Mouse (Mus musculus) lung, postnatal 25 days (tissue): Measurements from ENCODE around the gene Pitpnm1.

Experiments used
- DNase-seq: peaks from one replicate; pipeline ENCODE4 v3.0.0; 2022; ENCODE audit warnings: low spot score

Pitpnm1 gene

DNA sequence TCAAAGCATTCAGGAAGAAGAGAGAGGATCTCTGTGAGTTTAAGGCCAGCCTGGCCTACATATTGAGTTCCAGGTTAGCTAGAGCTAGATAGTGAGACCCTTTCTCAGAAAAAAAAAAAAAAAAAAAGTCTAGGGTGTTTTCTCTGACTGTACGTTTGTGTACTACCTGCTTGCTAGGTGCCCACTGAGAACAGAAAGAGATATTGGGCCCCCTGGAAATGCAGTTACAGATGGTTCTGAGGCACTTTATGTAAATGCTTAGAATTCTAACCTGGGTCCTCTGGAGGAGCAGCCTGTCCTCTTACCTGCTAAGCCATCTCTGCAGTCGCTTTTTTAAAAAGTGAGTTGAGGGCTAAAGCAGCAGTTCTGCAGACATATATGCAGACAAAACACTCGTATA is 4.0 kb upstream of the Pitpnm1 start:
- no peak for DNase-seq

DNA sequence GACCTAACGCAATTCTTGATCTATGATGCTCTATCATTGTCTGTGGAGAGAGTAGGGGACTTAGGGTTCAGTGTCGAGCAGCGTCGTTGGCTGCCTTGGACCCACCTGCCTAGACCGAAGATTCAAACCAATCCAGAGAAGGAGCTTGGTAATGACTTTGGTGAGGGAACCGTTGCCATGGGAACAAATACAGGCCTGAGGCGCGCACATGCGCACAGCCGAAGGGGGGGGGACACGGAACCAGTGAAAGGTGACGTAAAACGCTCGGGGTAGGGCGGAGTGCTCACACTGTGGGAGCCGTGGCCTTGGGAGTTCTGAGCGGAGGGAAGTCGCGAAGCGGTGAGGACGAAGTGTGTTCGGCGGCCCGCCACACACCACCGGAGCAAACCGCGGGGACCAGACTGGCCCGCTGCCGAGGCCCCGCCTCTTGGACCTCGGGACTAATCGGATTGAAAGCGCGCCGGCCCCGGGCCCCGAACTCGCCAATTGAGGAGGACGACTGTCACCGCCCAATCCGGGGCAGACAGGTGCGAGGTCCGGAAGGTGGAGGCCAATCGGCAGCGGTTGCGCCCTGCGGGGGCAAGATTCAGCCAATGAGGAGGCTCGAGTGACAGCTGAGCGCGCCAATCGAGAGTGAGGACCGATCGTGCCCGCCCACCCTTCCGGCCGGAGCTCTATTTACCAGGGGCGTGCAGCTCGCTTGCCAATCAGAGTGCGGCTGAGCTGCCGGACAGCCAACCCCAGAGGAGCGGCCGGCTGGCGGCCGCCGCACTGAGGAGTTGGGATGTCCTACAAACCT is 3.0 kb upstream of the Pitpnm1 start, which contains the start of gene Cdk2ap2:
Gene Cdk2ap2 (plus strand): TSS at position 541 of the 799 bp plus-strand sequence.
- peak; percentile 100 for DNase-seq

DNA sequence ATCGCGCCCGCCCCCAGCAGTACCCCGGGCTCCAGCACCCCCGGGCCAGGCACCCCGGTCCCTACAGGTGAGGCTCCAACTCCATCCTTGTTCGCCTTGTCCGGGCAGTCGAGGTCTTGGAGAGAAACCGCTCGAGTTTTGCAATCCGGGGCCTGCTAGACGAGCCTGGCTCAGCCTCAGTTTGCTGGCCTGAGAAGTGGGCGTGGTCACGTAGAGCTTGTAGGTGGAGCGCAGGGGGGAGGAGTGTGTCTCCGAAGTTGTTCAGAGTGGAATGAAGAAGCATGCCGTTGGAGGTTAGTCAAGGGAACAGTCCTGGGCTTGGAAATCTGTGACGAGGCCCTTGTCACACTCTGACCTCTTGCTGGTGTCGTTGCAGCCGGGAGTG is 2.4 kb upstream of the Pitpnm1 start:
- peak; percentile 91 for DNase-seq

DNA sequence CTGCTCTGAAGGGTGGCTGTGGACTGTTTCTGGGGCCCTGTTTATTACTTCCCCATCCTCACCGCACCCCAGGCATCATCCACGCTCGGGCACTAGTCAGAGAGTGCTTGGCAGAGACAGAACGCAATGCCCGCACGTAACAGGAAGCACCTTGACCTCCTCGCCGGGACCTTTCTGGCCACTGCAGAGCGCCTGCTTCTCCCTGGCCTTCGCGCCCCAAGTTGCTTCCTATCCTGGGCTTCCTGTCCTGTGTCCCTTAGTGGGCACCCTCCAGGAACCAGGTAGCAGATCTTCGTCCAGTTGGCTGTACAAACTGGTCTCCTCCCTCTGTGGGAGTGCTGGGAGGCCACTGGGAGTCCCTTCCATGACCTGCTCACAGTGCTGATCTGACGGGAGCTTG is 1.4 kb upstream of the Pitpnm1 start:
- no peak for DNase-seq

DNA sequence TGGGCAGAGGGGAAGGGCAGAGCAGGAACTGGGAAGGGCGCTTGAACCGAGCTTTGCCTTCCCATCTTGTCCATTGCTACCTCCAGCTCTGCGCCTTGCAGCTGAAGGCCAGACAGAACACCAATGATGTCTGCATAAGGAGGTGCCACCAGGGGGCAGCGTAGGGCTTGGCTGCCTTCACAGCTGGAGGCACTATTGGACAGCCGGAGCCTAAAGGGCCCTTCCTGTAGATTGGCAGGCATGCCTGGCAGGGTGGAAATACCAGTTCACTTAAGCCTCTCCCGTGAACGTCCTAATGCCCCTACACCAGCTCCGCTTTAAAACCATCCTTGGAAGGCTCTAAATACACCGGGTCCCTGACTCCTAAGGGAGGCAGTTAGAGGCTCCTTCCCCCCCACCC is 742 bp upstream of the Pitpnm1 start:
- peak; percentile 95 for DNase-seq

DNA sequence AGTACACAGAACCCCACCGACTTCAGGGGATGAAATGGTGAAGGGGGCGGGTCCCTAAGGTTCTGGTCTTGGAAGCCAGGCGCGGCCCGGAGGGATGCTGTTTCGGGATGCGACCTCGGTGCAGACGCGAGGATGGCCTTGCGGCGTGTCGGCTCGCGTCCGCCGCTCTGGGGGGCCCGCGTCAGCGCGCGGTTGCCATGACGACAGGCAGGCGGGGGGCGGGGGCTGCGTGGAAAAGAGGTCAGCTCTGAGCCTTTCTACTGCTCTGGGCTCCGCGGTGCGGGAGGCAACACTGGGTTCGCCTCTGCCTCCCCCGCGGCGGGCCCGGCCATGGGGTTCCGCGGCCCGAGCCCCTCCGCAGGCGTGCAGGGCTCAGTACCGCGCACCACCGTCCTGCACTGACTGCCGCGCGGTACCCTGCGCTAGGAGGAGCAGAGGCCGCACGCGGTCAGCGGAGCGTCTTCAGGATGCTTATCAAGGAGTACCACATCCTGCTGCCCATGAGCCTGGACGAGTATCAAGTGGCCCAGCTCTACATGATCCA is 992 bp downstream of the Pitpnm1 start:
- DNase-seq = no peak

DNA sequence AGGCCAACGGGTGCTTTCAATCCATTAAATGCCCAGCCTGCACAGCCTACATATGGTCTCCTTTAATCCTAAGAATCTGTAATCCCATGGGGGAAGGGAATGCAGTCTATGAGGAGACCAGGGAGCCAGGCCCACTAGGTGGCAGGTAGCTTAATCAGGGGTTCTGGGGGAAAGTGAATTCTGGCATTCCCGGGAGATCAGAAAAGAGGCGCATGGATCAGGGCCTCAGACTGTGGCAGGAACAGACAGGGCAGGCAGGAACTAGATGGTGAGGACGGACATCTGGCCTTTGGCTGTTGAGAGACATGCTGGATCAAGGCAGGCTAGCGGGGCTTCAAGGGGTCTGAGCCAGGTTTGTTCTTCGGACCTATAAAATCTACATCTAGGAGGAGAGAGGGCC is 1.7 kb downstream of the Pitpnm1 start:
- no peak for DNase-seq

DNA sequence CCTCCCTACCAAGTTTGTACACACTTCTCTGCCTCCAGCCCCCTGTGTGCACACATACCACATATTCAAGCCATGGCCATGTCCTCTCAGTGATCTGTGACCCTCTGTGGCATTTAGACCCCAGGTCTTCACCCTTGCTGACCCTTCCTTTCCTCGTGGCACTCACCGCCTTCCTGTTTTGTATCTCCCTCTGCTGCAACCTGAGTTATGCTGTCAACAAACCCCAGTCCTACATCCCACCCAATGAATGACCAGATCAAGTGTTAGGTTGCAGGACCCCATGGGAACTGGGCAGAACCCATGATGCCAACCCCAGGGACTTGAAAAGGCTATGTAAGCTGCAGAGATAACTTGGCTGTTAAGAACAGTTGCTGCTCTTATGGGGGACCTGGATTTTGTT is 2.3 kb downstream of the Pitpnm1 start:
- no peak for DNase-seq

DNA sequence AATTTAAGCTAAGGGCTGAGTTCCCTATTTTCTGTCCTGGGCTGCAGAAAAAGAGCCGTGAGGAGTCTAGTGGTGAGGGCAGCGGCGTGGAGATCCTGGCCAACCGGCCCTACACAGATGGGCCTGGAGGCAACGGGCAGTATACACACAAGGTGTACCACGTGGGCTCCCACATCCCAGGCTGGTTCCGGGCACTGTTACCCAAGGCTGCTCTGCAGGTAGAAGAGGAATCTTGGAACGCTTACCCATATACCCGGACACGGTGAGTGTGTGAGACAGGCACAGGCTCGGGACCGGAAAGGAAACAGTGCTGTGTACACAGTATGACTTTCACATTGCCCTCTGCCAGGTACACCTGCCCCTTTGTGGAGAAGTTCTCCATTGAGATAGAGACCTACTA is 2.8 kb downstream of the Pitpnm1 start:
- no peak for DNase-seq

DNA sequence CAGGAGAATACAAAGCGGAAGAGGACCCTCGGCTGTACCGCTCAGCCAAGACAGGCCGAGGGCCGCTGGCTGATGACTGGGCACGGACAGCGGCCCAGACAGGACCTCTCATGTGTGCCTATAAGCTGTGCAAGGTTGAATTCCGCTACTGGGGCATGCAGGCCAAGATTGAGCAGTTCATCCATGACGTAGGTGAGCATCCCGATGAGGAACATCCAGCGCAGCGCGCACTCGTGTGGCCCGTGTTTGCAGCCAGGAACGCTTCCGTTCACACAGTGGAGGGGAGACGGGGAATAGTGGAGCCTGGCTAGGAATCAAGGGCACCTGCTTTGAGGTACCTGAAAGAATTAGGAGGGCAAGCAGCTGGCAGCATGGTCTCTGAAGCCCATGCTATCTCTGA is 3.5 kb downstream of the Pitpnm1 start:
- no peak for DNase-seq

DNA sequence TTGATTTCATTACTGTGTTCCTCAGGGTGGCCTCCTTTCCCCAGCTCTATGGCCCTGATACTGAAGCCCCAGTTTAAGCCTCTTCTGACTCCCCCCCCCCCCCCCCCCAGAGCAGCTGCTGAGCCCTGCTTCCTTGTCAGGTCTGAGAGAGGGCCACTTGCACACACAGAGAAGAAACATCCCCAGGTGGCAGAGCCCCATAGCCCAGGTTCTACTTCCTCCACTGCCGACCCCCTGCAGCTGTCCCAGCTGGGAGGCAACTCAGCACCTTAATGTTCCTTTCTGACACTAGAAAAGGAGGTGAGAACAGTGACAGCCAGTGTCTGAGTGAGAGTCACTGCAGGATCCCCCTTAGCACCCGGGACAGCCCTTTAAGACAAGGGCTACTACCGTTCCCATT is 4.0 kb downstream of the Pitpnm1 start:
- DNase-seq = no peak

DNA sequence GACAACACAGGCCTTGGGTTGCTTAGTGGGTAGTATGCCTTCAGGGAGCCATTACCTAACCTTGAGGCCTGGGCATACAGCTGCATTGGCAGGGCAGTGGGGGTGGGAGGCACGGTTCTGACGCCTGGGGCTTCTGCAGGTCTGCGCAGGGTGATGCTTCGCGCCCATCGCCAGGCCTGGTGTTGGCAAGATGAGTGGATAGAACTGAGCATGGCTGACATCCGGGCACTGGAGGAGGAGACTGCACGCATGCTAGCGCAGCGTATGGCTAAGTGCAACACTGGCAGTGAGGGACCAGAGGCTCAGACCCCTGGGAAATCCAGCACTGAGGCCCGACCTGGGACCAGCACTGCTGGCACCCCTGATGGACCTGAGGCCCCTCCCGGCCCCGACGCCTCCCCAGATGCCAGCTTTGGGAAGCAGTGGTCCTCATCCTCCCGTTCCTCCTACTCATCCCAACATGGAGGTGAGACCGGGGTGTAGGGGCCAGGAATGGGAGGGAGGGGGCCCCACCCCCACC is 4.9 kb downstream of the Pitpnm1 start:
- DNase-seq = no peak

DNA sequence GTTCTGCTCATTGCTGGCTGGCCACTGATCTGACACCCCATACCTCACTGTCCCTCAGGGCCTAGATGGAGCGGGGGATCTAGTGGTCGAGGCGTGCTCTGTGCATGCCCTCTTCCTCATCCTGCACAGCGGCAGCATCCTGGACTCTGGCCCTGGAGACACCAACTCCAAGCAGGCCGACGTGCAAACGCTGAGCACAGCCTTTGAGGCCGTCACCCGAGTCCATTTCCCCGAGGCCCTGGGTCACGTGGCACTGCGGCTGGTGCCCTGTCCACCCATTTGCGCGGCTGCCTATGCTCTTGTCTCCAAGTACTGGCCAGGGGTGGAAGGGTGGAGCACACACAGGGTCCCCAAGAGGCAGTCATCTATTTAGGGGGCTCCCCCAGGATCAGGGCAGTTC is 6.9 kb downstream of the Pitpnm1 start:
- DNase-seq = no peak

DNA sequence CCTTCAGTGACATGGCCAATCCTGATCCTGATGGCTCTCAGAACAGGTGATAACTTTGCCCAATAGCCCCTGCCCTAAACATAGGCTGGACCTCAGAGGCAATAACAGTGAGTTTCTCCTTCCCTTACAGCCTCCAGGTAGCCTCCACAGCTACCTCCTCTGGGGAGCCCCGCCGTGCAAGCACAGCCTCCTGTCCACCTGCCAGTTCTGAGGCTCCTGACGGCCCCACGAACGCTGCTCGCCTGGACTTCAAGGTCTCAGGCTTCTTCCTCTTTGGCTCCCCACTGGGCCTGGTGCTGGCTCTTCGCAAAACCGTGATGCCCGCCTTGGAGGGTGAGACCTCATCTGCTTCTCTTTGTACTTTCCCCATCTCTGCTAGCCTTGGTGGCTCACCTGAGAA is 8.7 kb downstream of the Pitpnm1 start:
- DNase-seq = no peak

DNA sequence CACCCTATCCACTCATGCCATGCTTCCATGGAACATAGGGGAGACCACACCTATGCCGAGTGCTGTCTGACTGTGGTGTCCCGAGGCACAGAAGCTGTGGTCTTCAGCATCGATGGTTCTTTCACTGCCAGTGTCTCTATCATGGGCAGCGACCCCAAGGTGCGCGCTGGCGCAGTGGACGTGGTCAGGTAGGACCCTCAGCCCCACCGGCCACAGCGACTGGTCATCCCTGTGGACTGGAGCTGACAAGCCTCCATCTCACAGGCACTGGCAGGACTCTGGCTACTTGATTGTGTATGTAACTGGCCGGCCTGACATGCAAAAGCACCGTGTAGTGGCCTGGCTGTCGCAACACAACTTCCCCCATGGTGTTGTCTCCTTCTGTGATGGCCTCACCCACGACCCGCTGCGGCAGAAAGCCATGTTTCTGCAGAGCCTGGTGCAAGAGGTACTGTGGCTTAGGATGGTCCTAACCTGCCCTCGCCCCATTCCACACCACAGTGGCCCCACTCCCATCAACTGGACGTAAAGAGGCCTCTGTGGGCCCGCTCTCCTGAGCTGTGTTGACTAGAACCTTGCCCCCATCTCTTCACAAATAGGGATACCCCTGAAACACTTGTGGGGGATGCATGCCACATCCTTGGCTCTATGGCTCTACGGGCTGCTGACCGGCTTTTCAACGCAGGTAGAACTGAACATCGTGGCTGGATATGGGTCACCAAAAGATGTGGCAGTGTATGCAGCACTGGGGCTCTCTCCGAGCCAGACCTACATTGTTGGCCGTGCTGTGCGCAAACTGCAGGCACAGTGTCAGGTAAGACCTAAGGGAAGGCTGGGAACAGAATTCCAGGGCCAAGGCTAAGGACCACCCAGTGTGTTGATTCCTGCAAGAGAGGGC is 12.5 kb downstream of the Pitpnm1 start:
- DNase-seq = no peak

DNA sequence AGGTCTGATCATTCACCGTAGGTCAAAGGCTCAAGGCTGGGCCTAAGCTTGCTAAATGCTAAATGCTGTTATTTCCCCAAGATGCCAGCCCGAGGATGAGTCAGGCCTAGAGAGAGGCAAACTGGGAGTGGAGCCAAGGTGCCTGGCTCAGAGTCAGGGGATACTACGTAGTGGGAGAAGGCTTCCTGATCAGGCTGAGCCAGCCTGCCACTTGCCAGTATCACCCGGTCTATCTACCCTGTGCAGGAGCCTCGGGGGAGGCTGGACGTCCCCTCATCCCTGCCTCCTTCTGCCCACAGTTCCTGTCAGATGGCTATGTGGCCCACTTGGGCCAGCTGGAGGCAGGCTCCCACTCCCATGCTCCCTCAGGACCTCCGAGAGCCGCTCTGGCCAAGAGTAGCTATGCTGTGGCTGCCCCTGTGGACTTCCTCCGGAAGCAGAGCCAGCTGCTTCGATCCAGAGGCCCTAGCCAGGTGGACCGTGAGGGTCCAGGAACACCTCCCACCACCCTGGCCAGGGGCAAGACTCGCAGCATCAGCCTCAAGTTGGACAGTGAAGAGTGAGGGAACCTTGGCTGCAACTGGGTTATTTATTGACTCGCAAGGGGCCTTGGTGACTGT is 13.5 kb downstream of the Pitpnm1 start:
- DNase-seq = peak; percentile 74

DNA sequence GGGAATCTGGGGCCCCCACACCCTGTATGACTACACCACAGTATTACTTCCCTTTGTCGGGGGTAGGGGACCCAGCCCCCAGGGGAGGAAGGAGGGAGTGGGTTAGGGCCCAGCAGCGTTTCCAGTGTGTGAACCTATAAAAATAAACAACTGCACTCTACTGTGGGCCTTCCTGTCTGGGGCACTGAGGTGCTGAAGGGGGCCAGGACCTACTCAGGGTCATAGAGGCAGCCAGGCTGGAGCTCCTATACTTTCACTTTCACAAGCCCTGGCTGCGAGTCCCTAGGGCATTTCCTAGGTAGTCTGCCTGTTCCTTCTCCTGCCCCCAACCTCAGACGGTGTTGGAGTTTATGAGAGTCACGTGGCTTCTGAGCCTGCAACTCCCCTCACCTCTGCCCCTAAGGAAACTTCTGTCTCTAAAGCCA is 14.0 kb downstream of the Pitpnm1 start:
- peak; percentile 61 for DNase-seq

DNA sequence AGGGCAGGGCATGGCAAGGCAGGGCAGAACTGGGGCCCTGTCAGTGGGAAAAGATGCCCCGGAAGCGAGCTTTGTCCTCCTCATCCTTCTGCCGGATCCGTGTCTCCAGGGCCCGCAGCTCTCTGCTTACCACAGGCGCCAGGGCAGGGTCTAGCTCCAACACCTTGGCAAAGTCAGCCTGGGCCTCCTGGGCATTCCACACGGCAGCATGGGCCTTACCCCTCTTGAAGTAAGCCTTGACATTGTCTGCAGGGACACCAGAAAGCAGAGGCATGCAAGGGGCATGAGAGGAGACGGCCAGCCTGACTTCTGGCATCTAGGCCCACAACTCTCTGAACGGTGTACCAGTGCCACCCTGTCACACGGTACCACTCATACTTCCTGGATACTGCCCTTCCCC is 14.8 kb downstream of the Pitpnm1 start:
- no peak for DNase-seq

DNA sequence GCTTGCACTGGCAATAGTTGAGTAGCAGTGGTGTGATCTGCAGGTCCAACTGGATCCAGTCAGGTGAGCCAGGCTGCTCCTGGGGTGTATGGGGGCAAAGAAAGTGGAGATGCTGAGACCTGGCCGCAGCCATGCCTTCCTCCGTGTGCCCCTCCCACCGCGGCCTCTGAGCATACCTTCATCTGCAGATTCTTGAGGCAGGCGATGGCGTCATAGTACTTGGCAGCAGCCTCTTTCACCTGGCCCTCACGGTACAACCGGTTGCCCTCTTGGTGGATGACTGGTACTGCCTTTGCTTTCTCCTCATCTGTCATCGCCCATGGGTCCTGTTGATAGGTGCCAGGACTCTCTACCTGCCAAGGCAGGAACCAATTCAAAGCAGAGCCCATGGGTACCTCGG is 15.3 kb downstream of the Pitpnm1 start:
- no peak for DNase-seq

DNA sequence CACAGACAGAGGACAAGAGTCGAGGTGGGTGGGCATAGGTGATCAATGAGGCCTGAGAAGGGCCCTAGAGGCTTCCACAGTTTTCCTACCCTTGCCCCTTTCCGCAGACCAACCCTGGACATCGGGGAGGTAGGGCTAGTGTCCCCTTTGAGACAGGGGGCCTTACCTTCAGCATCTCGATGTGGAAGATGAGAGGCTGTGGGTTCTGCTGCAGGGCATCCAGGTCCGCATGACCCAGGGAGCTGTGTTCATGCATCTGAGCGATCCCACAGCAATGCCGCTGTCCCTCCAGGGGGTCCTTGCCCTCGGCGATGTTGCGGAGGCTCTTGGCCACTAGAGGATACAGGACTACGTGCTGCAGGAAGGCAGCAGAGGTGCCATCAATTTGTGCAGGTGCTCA is 16.0 kb downstream of the Pitpnm1 start:
- DNase-seq = no peak

DNA sequence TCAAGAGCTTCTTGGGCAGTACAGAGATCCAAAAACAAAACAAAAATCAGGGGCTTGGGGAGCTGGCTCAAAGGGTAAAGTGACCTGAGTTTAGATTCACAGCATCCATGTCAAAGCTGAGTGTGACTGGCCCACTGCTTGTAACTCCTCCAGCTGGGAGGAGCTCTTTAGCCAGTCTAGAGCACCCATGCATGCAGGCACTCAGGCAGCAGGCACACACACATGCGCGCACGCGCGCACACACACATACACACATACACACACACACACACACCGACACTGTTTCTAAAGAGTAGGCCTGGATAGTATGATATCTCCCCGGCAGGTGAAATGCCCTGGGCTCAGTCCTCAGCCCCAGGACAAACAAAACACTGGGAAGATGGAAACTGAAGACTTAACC is 17.2 kb downstream of the Pitpnm1 start:
- no peak for DNase-seq

DNA sequence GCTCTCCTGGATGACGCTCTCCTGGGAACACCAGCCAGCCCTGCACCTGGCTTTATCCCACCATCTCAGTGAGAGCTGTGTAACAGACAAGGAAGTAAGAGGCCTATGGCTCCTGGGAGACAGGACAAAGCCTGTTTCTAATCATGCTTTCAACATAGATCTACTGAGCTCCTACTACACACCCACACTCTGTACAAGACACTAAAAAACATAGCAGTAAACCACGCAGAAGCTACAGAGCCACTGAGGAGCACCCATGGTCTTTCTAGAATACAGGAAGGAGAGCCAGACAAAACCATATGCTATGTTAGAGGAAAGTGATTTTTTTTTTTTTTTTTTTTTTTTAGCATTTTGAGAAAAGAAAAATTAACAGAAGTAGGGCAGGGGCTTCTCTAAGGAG is 18.6 kb downstream of the Pitpnm1 start:
- DNase-seq = no peak
